Mouse (Mus musculus) 416B (cell line): ENCODE measurements around the gene Lipt1.

Experiments
- DNase-seq: peaks from one replicate; pipeline ENCODE4 v3.0.0; 2011; ENCODE audit warnings: low read depth

Gene Lipt1

DNA sequence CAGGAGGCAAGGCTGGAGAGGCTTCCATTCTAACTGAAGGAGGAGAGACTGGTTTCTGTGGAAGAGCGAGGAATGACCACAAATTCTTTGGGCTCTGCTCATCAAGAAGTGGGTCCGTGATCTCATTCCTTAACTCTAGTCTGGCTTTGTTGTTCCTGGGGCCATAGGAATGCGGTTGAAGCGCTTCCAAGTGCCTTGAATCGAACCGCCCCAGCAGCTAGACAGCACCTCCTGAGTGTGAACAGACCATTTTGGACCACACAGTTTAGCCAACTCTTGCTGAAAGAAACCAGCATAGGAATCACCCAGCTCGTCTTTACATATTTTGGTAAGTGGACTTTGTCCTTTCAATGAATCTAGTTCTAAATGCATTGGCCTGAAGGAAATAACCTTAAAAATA is at the start of gene Lipt1:
TSS of gene Lipt1 (plus strand) at position 35 of the 400 bp plus-strand sequence.
- DNase-seq = no peak

DNA sequence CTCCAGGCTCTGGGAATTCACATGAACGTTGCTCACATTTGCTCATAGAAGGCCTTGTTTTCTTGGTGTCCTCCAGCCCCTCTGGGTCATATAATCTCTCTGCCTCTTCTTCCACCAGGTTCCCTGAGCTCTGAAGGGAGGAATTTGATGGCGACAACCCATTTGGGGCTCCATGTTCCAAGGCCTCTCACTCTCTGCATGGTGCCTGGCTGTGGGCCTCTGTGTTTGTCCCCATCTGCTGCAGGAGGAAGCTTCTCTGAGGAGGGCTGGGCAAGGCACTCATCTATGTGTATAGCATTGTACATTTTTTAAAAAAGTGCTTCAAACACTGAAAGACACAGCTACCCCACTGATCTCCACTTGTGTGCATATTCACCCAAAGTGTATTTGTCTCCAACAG is 39.9 kb upstream of the Lipt1 start:
- no peak for DNase-seq

DNA sequence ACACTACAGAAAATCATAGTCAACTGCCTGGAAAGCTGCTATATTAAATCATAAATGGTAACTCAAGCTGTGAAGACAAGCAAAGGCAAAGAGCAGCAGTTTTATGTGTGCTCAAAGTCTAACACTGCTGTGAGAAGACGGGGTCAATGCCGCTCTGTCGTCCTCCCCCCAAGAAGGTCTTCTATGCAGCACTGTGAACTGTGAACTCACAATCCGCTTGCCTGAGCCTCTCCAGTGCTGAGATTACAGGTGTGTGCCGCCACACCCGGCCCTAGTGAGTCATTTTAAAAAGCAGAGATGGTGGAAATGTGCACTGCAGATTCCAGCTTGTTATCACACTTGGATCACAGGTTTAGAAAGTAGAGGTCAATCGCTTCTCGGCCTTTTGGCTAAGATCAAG is 24.7 kb upstream of the Lipt1 start:
- DNase-seq = no peak

DNA sequence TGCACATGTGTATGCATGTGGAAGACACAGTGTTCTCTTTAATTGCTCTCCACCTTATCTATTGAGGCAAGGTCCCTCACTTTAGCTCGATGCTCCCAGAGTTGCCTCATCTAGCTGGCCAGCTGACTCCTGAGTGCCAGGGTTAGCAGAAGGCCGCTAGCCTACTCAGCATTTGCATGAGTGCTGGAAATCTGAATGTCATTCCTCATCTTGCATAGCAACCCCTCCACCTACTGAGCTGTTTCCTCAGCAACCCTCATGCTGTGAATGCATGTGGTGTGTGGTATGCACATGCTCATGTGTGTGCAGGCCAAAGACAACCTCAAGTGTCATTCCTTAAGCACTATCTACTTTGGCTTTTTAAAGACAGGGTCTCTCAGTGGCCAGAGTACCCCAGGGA is 20.8 kb upstream of the Lipt1 start:
- no peak for DNase-seq

DNA sequence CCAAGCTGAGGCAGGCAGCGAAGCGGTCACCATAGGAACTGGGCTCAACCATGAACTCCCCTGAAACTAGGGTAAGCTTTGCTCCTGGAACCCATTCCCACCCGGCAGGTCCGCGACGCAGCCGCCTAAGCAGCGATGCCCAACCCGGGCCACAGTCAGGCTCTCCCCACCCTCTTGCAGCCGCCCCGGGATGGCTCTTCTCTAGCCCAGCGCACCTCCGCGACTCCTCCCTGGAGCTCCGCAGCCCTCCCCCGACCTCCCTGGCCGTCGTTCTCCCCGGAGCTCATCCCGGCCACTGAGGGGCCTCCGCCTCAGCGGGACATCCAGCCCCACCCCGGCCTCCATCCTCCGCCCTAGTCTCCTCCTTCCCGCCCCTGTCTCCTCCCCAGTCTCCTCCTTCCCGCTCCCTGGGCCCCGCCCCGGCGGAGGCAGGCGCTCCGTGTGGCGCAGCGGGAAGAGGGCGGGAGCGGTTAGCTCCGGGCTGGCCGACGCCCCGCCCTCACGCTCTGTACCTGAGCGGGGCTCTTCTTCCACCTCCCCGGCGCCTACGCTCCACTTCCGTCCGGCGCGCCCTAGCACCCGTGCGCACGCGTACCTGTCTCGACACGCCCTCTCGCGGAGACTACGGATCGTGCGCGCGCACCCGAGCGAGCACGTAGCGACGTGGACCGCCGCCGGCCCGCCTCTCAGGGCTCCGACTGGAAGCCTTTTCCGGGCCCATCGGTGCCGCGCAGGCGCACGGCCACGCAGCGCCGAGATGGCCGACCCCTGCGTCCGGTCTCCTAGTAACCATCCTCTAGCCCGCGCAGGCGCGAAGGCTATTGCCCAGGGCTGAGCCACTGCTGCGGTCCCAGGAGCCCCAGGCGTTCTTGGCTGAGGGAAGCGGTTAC is 6.8 kb upstream of the Lipt1 start:
- DNase-seq = peak; percentile 99

DNA sequence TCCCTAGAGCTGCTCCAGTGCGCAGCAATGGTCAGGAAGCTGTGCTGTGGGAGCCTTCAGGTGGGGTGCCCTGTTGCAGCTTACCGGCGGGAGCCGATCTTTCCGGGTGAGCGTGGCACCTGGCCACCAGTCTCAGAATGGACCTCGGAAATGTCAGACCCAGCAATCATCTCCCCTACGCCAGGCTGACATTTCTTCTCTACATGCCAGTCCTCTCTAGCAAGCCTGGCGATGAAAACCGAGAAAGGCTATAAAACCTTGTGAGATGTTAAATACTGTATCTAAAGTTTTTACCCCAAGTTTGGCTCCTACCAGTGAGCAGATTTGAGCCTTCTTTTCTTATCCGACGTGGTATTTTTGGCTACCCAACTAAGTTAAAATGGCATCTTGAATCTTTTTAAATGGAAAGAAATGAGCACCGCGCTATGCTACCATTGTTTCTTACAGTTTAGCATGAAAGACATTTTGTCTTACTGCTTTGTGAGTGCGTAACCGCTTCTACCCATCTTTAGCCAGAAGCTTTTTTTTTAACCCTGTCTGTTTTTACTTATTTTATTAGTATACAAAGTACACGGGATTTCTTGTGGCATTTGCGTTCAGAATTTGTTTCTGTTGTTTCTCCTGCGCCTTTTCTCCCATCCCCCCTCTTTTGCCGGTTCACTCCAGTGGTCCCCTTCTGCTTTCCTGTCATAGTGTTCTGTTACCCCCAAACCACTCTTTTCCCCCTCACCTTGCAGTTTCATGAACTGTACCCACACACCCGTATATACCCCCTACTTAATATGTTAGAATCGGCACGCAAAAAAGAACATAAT is 5.9 kb upstream of the Lipt1 start:
- no peak for DNase-seq

DNA sequence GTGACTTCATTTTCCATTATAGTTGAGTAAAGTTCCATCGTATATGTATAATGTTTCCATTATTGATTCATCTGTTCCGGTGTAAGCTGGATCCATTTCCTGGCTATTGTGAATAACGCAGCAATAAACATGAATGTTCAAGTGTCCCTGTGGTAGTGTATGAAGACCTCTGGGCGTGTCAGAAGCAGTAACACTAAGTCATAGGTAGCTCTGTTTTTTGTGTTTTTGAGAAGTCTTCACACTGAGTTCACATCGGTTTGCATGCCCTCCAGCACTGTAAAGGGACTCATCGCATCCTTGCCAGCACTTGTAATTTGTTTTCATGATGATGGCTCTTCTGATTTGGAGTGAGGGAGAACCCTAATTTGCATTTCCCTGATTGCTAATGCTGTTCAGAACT is 5.3 kb upstream of the Lipt1 start, which contains the start of gene Tsga10:
TSS of gene Tsga10 (minus strand) at position 144 of the 400 bp plus-strand sequence.
- DNase-seq = no peak

DNA sequence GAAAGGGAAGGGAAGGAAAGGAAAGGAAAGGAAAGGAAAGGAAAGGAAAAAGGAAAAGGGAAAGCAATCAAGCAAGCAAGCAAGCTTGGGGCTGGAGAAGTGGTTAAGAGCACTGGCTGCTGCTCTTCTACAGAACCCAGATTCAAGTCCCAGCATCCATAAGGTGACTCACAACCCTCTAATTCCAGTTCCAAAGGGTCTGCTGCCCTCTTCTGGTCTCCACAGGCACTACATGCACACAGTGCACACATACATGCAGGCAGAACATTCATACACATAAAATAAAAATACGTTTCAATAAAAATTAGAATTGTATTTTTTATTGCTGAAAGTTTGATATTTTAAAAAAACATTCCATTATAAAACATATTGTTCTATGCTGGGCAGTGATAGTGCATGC is 4.5 kb upstream of the Lipt1 start:
- DNase-seq = peak; percentile 89

DNA sequence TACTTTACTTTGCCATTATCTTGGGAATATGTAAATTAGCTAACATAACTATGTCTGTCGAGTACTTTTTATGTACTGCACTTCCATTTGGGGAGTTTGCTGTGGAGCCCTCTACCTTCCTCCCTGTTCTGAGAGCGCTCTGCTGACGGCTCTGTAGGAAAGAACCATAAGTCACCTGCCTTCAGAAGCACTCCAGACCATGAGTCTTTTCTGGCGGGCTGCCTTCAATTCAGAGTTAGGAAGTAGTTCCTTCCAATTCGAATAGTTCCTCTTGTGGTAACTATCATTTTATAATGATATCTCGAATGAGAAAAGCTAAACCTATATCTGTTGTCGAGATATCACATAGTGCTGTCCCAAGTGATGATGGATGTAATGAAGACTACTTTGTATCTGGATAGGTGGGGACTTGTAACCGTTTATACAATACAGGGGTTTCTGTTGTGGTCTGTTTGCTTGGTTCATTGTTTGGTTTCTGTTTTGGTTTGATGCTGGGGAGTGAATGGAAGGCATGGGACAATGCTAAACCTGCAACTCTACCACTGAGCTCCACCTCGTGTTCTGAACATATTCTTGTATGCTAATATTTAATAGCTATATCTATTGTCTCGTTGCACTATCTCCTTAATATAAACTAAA is 3.7 kb upstream of the Lipt1 start:
- DNase-seq = peak; percentile 59

DNA sequence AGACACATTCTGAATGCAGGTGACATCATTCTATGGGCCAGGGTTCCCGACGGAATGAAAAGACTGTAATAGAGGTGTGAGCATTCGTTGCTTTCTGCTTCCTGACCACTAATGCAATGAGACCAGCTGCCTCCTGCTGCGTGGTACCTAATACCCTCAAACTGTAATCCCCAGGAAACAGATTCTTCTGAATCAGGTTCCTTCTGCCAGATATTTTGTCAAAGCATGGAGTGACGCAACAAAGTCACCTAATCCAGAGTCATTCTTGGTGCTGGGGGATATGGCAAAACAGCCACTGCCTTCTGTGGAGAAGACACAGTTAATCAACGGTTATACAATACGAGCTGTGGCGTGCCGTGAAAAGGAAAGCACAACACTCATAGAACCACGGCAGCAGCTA is 2.9 kb upstream of the Lipt1 start:
- DNase-seq = peak; percentile 96

DNA sequence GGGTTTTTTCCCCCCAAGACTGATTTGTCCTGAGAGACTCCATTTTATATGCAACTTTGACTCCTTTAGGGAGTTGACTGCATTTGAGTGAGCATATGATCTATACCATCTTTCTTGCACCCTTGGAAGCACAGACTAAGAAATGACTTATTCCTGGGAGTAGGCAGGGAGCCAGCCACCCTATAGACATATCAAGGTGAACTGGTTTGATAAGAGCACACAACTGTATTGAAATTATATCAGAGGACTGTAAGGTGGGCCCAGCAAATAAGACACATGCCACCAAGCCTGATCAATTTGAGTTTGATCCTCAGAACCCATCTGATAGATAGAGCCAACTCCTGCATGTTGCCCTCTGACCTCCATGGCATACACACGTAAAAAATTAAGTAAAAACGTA is 2.2 kb upstream of the Lipt1 start:
- DNase-seq = no peak

DNA sequence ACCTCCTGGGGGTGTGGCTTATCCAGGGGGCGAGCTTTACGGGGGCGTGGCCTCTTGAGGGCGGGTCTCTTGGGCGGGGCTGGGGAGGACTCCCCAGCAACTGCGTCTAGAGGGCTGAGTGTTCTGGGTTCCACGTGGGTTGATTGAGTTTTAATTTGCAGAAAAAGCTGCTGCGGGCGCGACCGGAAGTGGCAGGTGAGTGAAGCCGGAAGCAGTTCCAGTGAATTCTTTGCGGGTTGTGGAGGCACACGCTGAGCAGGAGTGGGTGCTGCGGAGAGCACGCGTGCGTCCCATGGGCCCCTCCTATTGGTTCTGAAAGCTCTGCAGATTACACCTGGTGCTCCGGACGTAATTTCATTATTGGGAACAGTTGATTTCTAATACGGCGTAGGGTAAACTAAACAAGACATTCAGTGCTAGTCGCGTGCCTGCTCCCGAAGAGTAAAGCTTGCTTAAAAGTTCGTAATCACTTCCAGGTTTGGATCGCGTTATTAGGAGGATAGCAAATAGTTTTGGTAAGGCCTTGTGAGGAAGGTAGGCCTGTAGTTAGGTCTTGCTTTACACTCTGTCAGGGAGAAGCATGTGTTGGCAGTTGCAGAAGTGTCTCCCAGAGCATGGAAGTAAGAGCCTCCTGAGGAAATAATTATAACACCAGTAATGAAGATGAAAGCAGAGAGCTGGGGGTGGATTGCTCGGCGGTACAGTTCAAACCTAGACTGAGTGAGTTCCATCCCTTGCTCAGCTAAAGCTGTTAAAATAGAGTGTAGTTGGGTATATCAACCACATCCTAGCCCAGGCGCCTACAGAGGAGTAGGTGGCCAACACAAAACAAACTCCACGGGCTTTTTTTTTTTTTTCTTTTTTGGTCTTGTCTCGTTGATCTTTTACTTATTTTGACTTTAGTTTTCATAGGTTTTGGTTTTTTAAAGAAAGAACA is 861 bp downstream of the Lipt1 start:
- DNase-seq = peak; percentile 91

DNA sequence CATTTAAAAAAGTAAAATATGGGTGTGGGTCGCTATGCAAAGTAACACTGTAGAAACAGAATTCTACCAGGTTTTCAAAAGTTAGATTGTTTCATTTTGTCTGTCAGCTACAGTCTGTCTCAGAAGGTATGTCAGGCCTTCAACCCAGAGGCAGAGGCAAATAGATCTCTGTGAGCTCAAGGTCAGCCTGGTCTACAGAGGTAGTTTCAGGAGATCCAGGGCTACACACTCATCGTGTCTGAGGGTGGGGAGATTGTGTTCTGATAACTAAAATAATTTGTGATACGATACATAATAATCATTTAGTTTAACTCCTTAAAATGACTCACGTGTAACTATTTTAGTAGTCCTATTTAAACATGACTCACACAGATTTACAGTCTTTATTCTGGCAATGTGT is 1.6 kb downstream of the Lipt1 start:
- peak; percentile 32 for DNase-seq

DNA sequence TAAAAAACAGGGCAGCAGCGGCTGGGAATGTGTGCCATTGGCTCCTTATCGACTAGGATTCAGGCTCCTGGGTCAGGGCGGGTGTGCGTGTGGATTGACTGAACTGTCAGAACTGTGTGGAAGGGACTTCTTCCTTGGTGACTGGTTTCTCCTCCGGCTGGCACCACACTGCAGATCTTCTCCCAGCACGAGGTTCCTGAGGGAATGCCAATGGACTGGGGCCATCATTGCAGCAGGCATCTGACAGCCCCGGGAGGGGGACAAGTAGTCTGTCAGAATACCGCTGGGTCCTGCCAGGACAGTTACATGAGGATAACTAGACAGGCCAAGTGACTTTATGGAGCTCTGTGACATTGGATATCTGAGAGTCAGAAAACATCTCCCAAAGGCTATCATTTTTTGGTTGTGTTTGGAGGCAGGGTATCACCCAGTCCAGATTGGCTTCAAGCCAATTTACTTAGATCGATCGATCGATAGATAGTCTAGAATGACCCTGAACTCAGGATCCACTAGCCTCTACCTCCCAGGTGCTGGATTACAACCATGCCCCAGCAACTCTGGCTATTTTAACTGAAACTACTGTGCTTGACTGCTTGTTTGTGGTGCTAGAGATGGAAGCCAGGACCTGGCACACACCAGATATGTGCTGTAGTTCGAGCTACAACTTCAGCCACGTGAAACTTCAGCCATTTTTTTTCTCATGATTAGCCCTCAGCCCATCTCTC is 6.4 kb downstream of the Lipt1 start:
- no peak for DNase-seq

DNA sequence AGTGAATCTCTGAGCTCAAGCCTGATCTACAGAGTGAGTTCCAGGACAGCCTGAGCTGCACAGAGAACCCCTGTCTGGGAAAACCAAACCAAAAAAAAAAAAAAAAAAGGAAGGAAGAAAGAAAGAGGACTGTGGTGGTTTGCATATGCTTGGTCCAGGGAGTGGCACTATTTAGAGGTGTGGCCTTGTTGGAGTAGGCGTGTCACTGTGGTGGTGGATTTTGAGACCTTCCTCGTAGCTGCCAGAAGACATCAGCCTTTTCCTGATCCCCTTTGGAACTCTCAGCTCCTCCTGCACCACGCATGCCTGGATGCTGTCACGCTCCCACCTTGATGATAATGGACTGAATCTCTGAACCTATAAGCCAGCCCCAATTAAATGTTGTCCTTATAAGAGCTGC is 11.9 kb downstream of the Lipt1 start:
- no peak for DNase-seq

DNA sequence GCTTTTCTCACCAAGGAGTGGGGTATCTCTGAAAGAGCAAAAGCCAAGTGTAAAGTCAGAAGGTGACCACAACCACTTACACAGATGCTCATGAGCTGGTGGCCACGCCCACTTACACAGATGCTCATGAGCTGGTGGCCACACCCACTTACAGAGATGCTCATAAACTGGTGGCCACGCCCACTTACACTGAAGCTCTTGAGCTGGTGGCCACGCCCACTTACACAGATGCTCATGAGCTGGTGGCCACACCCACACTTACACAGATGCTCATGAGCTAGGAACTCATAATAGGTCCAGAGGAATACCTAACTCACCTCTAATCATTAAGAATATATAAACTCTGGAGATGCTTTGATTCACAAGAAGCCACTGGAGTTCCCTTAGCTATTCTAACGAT is 12.9 kb downstream of the Lipt1 start:
- peak; percentile 68 for DNase-seq

DNA sequence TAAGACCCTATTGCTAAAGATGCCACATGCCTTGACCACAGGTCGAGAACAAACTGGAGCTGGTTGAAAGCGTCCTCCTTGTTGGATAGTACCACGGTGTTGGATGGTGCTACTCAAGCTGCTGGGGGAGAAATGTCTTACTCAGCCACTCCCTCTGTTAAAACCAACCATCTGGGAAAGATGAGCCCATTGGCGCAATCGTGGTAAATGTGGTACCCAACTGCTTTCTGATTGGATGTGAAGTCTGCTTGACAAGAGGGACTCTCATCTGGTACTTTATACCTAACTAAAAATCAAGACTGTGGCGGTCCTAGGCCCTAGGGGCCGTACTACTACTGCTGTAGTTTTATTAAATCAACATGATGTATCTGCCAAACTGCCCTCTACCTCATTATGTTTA is 17.7 kb downstream of the Lipt1 start:
- DNase-seq = peak; percentile 45

DNA sequence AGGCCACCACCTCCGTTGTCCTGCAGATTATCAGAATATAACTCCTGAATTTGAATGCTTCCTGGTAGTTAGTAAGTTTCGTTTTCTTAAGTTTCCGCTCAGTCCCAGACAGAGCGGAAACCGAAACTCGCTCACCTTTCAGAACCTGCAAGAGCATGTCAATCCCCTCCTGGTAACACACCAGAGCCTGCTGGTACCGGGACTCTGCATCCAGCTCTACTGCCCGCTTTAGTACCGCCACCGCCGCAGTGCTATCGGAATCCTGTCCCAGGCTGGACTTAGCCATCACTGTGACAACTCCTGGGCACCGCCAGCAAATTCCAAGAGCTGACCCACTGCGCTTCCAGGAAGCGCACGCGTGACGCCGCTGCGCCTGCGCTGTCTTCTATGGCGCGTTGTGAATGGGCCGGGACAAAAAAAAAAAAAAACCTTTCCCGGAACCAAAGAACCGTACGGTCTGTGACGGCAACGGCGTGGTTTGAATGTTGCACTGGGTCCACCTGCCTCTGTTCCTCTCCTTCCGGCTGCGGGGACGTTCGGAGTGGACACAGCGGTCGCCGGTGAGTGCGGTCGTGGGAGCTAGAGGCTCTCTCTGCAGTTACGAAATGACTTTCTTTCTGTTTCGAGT is 18.6 kb downstream of the Lipt1 start, which contains the start of the genes Mitd1 and Mrpl30:
TSS of gene Mitd1 (minus strand) at position 387 of the 628 bp plus-strand sequence.
TSS of gene Mrpl30 (plus strand) at position 453 of the 628 bp plus-strand sequence.
- DNase-seq = peak; percentile 92

DNA sequence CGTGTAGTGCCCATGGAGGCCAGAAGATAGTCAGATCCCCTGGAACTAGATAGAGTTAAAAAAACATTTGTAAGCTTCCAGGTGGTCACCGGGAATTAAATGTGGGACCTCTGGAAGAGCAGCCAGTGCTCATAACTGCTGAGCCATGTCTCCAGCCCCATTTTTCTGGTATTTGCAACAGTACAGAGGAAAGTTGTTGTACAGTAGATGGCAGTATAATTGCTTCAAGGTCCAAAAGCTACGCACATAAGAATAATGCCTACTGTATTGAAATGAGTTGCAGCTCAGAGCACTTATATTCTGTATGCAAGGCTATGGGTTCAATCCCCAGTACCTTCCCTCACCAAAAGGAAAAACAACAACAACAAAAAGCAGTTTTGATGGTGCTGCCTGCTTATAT is 19.9 kb downstream of the Lipt1 start:
- DNase-seq = peak; percentile 74

DNA sequence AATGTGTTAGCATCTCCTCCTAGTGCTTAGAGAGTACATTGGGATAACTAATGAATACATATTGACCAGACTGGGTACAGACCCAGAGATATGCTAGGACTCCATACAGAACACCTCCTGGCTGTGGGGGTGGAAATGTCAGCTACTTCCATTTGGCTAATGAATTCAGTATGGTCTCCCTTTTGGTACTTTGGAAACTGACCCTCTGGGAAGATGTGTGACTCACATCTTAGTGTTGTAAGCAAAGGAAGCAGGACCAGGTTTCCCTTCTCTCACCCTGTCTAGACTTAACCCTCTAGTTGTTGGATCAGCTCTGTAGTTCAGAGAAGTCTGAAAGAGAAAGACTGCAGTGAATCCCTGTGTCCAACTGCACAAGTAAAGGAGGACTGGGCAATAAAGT is 23.1 kb downstream of the Lipt1 start:
- no peak for DNase-seq
